Mouse (Mus musculus) ES-E14 (cell line): ENCODE measurements at regions not wholly inside any gene's neighbourhood (a gene's known extent, or its start where the extent isn't known, plus 50 kb on each side); places are given as distances from the start of the nearest gene placed in this dataset.

ENCODE experiments used
- DNase-seq: peaks from one replicate; pipeline ENCODE4 v3.0.0-alpha.2; 2013; ENCODE audit warnings: low read depth, low spot score
- H3K27ac ChIP-seq: 2 replicates; pipeline ENCODE4 v1.5.1; 2012; ENCODE audit warnings: low read depth, mild to moderate bottlenecking, low read length, moderate library complexity, mixed read lengths; ENCODE audit not compliant: poor library complexity, insufficient read depth, severe bottlenecking
- H3K36me3 ChIP-seq: 2 replicates; pipeline ENCODE4 v1.6.1; 2012; ENCODE audit warnings: mild to moderate bottlenecking, low read length, moderate library complexity, mixed read lengths; ENCODE audit not compliant: control insufficient read depth, poor library complexity, insufficient read depth, severe bottlenecking
- H3K4me1 ChIP-seq, 2 experiments: fragments of 150-350 bp in 1 of 2; sonication (generic) in 1 of 2; 2 replicates each; pipeline ENCODE4 v1.6.1; 2012; ENCODE audit warnings: low read length in 2 of 2, mild to moderate bottlenecking in 1 of 2, mixed read lengths in 1 of 2; ENCODE audit not compliant: control insufficient read depth in 2 of 2, insufficient read depth in 2 of 2, poor library complexity in 1 of 2
- H3K4me3 ChIP-seq, 2 experiments: fragments of 150-350 bp in 1 of 2; sonication (generic) in 1 of 2; 2 replicates each; pipeline ENCODE4 v1.5.1; 2012; ENCODE audit warnings: low read length in 2 of 2, low read depth in 1 of 2, mild to moderate bottlenecking in 1 of 2, mixed read lengths in 1 of 2; ENCODE audit not compliant: insufficient read depth in 1 of 2, poor library complexity in 1 of 2, severe bottlenecking in 1 of 2
- H3K9ac ChIP-seq: 2 replicates; pipeline ENCODE4 v1.6.1; 2012; ENCODE audit warnings: low read depth, mild to moderate bottlenecking, low read length, mixed read lengths; ENCODE audit not compliant: poor library complexity, insufficient read depth, severe bottlenecking
- H3K9me3 ChIP-seq: fragments of 150-350 bp; sonication (generic); 2 replicates; pipeline ENCODE4 v1.6.1; 2012; ENCODE audit warnings: low read depth, mild to moderate bottlenecking, low read length; ENCODE audit not compliant: control insufficient read depth, insufficient read depth
- CHD2 ChIP-seq: IDR thresholded peaks from 2 replicates; pipeline ENCODE4 v1.6.1; 2014; ENCODE audit warnings: mild to moderate bottlenecking, low read depth, low read length, inconsistent platforms
- HCFC1 ChIP-seq: IDR thresholded peaks from 2 replicates; pipeline ENCODE4 v1.6.1; 2012; ENCODE audit warnings: low read length, inconsistent platforms, borderline replicate concordance; ENCODE audit not compliant: insufficient read depth
- MAFK ChIP-seq: IDR thresholded peaks from 2 replicates; pipeline ENCODE4 v1.6.1; 2014; ENCODE audit warnings: mild to moderate bottlenecking, low read depth, low read length, inconsistent platforms; ENCODE audit not compliant: insufficient read depth
- ZC3H11A ChIP-seq: IDR thresholded peaks from 2 replicates; pipeline ENCODE4 v1.6.1; 2012; ENCODE audit warnings: low read depth, mild to moderate bottlenecking, inconsistent platforms, low read length, borderline replicate concordance
- ZNF384 ChIP-seq: IDR thresholded peaks from 2 replicates; pipeline ENCODE4 v1.6.1; 2012; ENCODE audit warnings: low read depth, low read length, inconsistent platforms
- in situ Hi-C, 2 experiments: fragments of 600-800 bp; cut with MboI; formaldehyde crosslinking; loops; one replicate each; pipeline ENCODE4 v1.15.1; 2025; ENCODE audit warnings: low sequenced_read_pairs in 2 of 2, inconsistent platforms in 1 of 2; ENCODE audit not compliant: unreplicated experiment in 2 of 2

GRCm38 (mm10) chr2:159250065-159250464 is 455.5 kb downstream of the Dhx35 start:
- DNase-seq: no peak
- in situ Hi-C loops: no loop called here
- H3K4me3 ChIP-seq: no peak overlapping the region
- TF ChIP-seq ZC3H11A: no peak
- no peak for TF ChIP-seq HCFC1
- no peak for TF ChIP-seq CHD2
- no peak for TF ChIP-seq ZNF384
- no peak for TF ChIP-seq MAFK
- H3K9ac ChIP-seq: no peak overlapping the region
- H3K36me3 ChIP-seq: no peaks in the 10 kb centered on the region
- H3K27ac ChIP-seq: no peak overlapping the region
- H3K9me3 ChIP-seq: no peaks in the 10 kb centered on the region
- no peaks in the 10 kb centered on the region for H3K4me1 ChIP-seq

- H3K4me3 ChIP-seq: no peak overlapping the region
- H3K36me3 ChIP-seq: no peaks in the 10 kb centered on the region
- H3K9me3 ChIP-seq: no peaks in the 10 kb centered on the region
- in situ Hi-C loops: no loop called here
- DNase-seq: no peak
- H3K9ac ChIP-seq: no peak overlapping the region
- TF ChIP-seq ZNF384: no peak
- no peak for TF ChIP-seq HCFC1
- no peak for TF ChIP-seq MAFK
- TF ChIP-seq CHD2: no peak
- TF ChIP-seq ZC3H11A: no peak
- no peak overlapping the region for H3K27ac ChIP-seq
- H3K4me1 ChIP-seq: no peaks in the 10 kb centered on the region
Measured at GRCm38 (mm10) chr2:159250993-159251665, 456.5 kb downstream of the Dhx35 start.

- H3K4me3 ChIP-seq: no peak overlapping the region
- DNase-seq: no peak
- no peaks in the 10 kb centered on the region for H3K9me3 ChIP-seq
- H3K27ac ChIP-seq: no peak overlapping the region
- in situ Hi-C loops: no loop called here
- TF ChIP-seq ZNF384 (no peak), ZC3H11A (no peak), CHD2 (no peak), HCFC1 (no peak), MAFK (no peak)
- no peaks in the 10 kb centered on the region for H3K36me3 ChIP-seq
- H3K4me1 ChIP-seq: no peaks in the 10 kb centered on the region
- H3K9ac ChIP-seq: no peak overlapping the region
Measured at GRCm38 (mm10) chr2:159270221-159271080, 475.8 kb downstream of the Dhx35 start.

GRCm38 (mm10) chr2:159278896-159279295 is 484.3 kb downstream of the Dhx35 start:
- H3K27ac ChIP-seq: no peak overlapping the region
- H3K9ac ChIP-seq: no peak overlapping the region
- no peaks in the 10 kb centered on the region for H3K4me1 ChIP-seq
- no peaks in the 10 kb centered on the region for H3K9me3 ChIP-seq
- H3K4me3 ChIP-seq: no peak overlapping the region
- TF ChIP-seq HCFC1 (no peak), ZC3H11A (no peak), CHD2 (no peak), MAFK (no peak), ZNF384 (no peak)
- H3K36me3 ChIP-seq: no peaks in the 10 kb centered on the region
- no peak for DNase-seq
- in situ Hi-C loops: no loop called here
